Mouse (Mus musculus) gastrocnemius, adult 8-10 months (tissue): ENCODE measurements around the gene Wdfy2. TPM values are rescaled to one million over a fixed set of nuclear protein-coding genes. Genes with fewer than 3 reads are reported as not detected.
"Not testable (repeated sequence)": the region's sequence is repeated elsewhere in the genome, so short reads cannot be mapped to it uniquely, and the experiment has no call there.

Experiments used
- DNase-seq, 2 experiments: peaks; one replicate each; pipeline ENCODE4 v3.0.0; 2022; ENCODE audit warnings: low spot score in 2 of 2
- total RNA-seq, 4 experiments: library from RNA; stranded (reverse); gene quantifications; 2 replicates each; pipeline ENCODE4 v1.2.4; 2022

The Wdfy2 gene
- total RNA-seq, 4 experiments from 2014 or later: 5.9 to 6.4 (median 6.1) TPM

DNA sequence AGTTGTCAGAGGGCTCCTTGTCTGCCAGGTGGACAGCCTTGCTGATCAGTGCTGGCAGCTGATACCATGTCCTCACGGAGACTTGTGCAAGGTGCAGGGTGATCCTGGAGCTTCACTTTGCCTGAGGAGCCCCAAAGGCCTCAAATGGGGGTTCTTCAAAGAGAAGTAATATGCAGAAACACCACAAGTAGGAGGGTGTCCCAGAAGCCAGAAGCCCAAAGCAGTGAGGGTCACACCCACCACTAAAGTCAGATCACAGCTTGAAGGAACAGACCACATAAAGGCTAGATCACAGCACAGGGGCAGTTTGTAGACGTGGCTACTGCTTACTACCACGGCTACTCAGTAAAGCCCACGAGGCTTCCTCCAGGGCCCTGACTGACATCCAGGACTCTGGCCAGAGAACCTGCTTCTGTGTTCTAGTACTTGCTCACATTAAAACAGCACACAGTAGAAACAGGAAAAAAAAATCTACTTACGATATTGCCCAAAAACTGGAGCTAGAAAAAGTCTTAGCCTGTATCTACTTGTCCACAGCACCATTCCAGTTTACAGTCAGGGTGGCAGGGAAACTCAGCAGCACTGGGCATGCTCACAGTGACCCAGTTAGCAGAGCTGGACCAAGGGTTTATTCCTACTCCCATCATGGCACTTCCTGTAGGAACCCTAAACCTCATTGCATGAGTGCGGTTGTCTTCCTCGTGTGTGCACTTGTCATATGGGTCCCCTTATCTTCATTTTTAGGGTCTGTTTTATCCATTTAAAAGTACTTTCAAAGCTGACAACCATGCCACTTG lies 41.4 kb downstream of the Wdfy2 start:
- DNase-seq: no peak

DNA sequence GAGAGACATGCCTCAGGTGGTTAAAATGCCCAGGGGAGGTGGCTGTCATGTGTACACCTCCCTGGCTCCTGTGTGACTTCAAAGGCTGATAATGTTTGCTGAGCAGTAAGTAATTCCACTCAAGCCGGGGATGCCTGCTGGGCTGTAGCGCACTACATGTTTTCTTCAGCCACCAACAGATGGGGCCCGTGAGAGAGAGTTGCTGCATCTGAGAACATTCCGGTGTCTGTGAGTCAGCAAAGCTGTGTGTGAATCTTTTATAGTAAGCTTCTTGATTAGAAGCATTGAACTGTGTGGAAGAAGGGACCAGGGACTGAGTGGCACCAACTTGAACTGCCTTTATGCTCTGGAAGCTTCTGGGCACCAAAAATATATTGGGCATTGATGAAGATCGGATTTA lies 42.0 kb downstream of the Wdfy2 start:
- DNase-seq: peak; percentile 57 to 69

DNA sequence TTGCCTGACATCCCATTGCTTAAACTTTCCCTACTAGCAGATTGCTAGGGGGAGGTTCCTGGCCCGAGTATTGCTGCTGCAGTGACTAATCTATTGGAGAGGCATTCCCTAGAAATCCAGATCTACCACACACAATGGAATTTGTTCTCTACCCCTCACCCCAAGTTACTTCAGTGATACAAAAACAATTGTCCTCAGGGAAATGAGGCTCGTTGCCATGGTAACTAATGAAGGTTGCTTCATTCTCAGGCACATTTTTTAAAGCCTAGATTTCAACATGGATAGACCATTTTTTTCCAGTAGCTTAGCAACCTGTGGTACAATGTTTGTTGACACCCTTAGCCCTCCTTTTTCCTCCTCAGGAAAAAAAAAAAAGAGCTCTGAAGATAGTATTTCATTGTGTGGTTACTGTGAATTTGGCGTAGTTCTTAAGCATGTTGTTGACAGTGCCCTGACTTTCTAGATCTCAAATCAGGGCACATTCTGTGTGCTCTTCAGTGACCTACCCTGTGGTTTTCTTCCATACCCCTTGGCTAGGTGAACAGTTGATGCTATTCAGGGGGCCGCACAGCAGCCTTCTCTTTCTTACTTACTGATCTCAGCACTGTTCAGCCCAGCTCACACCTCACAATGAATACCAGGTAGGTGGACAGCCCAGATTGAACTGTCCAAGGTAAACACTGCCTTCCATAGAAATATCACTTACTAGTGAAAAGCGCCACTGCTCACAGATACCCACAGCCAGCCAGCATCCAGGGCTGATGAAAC lies 42.8 kb downstream of the Wdfy2 start:
- DNase-seq: peak; percentile 43 to 49

DNA sequence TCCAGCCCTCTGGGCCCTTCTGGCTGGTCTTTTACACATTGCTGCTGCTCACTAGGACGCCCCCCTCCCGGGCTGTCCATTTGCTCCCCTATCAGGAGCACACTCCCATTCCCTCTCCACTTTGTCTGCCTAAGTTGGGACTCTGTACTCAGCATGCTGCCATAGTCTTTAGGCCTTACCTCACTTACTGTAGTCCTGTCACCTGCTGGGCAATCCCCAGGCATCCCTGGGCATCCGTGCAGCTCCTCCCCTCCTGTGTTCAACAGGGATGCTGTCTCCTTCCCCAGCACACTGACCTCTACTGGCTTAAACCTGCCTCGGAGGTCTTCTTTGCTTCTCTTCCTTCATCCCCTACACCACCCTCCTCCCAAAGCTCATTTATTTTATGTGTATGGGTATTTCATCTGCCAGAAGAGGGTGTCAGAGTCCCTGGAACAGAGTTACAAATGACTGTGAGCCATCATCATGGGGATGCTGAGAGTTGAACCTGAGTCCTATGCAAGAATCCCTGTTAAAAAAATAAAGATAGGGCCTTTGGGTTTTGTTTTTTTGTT lies 44.7 kb downstream of the Wdfy2 start:
- no peak for DNase-seq

DNA sequence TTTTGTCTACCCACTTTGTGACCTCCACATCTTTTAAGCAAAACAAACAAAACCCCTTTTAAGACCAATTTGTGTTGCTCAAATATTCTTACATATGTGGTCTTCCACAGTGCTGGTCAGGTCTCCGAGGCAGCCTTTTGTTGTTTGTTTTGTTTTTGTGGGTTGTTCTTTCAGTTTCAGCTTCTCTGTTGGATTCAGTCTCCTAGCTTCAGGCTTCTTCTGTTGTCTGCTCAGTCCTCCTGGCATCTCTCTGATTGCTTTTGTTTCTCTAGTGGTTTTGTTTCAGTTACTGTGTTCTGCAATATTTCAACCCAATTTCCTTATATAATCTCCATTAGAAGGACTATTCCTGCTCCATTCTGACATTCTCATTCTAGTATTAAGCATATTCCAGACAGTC lies 46.1 kb downstream of the Wdfy2 start:
- no peak for DNase-seq

DNA sequence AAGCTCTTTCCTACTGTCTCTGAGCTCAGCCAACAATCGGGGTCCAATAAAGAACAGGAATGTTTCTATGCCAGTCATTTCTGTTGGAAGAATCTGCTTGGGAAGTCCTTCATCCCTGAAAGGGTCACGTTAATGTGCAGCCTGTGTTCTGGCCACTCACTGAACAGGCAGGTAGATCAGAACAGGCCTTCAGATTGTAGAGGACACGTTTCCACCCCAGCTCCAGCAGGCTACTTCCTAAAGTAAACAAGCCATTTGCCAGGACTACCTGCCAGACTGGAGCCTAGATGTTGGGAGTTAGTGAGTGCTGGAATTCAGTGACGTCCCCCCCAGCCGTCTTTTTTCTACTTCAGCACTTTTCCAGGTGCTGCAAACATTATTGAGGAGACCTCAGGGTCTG lies 46.7 kb downstream of the Wdfy2 start:
- DNase-seq: no peak

DNA sequence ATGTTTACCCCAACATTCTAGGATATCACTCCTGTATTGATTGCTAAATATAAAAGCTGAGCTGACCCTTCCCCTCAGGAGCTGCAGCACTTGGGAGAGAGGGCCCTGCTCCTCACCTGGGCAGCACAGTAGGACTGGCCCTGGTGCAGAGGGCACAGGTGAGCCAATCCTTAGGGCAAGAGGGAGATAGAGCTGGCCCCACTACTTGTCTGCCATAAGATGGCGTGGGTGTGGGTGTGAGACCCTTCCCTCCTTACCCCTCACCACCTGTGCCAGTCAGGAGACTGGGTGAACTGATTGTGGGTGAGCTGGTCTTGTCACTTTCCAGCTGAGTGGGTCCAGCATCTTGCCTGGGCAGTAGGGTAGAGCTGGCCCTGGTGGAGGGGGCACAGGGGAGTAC lies 47.2 kb downstream of the Wdfy2 start:
- DNase-seq: no peak

DNA sequence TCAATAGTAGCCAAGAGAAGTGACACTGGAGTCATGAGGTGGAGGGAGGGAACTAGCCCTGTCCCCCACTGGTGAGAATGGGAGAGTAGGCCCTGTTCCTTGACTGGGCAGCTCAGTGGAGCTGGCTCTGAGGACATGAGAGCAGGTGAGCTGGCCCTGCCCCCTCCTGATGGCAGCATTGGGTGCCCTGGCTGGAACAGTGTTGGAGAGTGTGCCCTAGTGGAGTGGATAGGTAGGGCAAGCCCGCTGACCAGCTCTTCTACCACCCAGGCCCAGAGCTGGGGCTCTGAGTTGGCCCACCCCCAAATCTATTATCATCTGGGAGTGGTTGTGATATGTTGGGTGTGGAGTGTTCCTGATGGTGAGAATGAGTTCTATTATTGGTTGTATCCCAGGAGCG lies 47.7 kb downstream of the Wdfy2 start:
- DNase-seq: no peak

DNA sequence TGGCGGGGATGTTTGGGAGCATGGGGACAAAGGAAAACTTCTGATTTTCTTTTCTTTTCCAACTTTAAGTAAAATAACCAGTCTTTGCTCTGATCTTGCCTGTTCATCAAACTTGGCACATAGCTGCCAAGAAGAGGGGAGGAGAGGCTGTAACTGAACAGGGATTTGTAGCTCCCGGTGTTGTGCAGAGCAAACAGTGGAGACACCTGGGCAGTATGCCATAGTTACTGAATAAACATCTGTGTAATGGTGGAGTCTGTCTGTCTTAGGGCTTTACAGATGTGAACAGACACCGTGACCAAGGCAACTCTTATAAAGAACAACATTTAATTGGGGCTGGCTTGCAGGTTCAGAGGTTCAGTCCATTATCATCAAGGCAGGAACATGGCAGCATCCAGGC lies 53.9 kb downstream of the Wdfy2 start:
- no peak for DNase-seq

DNA sequence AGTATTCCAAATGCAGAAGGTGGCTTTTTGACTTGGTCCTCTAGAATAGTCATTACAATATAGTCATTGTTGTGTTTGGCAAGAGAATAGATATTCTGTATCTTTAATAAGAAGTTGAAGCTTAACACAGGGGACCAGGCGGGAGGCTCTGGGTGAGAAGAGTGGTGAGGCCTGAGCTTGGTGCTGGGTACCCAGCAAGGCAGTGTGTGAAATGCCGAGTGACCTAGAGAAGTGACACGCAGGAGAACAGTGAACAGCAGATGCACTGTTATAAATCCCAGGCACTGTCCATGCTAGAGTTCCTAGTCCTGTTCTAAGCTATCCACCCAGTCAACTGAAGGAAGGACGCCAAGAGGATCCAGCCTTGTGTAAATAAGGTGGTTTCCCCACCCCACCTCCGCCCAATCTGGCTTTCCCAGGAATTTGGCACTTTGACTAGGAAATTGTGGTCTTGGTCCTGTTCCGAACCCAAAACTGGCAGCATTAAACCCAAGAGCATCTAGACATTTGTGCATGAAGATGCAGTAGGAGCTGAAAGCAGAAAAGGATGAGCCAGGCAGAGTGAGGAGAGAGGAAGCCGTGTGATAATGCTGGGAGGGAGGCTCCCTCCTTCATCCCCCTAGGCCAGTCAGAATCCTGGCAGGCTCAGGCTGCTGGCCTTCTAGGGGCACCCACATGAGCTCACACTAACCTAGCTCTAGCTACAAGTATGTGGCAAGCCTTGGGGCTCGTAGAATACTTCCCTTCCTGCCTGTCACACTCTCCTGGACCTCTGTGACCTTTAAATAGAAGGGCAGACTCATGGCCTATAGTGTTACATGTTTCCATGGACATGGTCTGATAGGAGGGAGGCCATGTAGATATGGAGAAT lies 55.5 kb downstream of the Wdfy2 start:
- peak in 1 of 2 experiments; percentile 26 for DNase-seq

DNA sequence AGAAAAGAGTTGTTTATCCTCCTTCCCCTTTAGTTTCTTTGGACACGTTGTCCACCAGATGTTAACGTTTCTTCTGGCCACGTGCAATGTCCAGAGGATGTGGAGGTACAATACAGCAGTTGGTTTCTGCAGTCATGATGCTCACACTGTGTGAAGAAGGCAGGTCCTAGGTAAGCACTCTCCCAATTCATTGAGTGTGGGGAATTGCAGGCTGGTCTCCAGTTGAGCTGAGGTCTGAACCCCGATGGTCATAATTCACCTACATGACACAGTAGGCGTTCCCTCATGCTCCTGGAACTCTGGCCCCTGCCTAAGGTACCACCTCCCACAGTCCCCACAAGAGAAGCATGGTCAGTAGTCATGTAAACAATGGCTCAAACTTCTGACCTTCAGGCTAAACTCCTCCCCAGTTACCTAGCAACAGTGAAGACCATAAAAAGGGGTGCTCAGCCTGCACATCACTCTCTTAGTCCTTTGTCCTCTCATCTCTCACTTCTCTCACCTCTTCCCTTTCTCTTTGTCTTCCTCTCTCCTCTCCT lies 56.2 kb downstream of the Wdfy2 start:
- not testable (repeated sequence) for DNase-seq

DNA sequence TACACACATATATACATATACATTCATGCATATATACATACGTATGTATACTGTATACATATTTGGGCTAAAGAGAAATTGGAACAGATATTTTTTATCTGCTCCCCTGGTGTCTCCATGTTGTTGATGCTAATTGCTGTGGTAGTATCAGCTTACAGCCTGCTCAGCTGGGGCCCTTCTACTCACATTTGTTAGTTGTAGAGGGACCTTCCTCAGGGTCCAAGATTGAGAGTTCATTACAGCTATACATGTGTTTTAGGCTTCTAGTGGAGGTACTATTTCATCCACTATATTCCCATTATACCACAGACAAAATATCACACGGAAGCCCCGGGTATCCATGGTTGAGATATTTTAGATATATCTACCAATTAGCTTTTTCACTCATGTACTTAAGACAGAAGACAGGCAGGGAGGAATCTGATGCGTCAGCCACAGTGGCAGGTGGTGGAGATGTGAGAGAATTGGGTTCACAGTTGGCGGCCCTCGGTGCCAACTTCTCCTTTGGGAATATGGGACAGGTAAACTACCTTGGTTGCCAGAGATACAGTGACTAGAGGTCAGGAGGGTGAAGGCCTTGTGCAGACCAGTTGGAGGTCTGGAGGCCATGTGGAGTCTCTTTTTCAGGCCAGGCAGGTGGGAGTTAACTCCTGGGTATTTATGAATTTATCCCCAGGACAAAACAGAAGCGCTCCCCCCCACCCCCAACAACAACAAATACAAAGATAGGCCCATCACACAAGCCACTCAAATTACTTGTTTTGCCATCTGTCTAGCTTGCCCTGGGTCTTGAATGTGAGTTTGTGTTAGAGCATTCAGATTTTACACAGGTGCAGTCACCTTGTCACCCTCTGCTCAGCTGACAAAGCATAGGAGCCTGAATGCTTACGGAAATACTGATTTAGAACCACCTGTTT lies 57.7 kb downstream of the Wdfy2 start:
- no peak for DNase-seq

DNA sequence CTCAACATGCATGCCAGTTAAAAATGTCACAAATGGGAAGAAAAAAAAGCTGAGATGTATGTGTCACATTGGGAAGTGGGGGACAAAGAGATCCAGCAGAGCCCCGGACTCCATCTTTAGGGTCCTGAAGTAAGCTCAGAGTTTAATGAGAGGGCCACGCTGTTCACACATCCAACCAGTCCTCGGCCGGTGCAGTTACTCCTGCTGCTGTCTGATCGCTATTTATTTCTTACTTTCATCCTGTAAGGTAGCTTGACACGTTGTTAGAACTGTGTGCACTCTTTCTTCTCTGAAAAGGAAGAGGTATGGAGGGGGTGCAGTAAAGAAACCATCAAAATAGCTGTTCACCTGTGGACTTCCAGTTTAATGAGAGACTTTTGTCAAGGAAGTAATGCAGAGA lies 60.6 kb downstream of the Wdfy2 start:
- no peak for DNase-seq

DNA sequence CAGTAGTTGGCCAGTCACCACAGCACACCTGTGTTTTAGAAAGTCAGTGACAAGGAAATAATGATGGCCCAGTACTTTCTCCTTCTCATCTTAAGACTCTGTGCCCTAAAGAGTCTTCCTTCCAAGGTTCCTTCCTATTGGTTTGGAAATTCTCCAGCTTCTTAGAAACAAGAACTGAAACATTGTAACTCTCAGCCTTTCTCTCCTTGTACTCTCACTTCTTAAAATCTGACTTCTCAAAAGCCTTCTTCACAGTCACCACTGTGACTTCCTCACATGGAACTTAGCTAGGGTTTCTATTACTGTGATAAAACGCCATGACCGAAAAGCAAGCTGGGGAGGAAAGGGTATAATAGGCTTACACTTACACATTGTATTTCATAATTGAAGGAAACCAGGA lies 70.4 kb downstream of the Wdfy2 start:
- no peak for DNase-seq

DNA sequence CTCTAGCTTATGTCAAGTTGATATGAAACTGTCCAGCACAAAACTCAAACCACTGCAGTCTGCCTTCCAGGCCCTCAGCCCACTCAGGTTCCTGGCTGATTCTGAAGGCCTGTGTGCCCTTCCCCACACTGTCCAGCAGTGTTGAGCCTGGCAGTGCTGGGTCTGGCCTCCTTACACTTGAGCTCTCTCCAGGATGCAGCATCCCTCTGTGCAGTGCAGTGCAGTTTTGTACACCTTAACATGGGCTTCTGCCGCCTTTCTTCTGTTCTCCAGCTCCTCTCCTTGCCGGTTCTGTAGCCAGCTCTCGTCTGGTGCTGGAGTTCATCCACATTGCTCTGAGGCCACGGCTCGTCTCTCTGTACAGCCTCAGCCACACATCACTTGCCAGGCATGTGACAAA lies 71.1 kb downstream of the Wdfy2 start:
- DNase-seq: no peak

DNA sequence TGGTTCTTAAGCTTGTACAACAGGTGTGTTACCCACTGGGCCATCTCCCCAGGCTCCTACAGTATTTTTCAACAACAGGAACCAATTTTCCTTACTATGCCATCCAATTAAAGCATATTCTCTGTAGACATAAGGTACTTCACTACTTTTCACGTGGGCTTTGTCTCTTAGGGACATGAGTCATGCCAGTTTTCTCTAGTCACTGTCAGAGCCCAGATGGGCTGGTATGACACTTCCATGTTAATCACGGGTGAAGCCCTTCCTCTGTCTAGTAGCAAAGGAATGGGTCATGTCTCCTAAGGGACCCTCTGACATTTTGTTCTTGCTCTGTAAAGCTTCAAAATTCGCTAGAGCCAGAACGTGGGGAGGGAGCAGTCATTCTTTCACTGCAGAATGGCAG lies 73.4 kb downstream of the Wdfy2 start:
- no peak for DNase-seq

DNA sequence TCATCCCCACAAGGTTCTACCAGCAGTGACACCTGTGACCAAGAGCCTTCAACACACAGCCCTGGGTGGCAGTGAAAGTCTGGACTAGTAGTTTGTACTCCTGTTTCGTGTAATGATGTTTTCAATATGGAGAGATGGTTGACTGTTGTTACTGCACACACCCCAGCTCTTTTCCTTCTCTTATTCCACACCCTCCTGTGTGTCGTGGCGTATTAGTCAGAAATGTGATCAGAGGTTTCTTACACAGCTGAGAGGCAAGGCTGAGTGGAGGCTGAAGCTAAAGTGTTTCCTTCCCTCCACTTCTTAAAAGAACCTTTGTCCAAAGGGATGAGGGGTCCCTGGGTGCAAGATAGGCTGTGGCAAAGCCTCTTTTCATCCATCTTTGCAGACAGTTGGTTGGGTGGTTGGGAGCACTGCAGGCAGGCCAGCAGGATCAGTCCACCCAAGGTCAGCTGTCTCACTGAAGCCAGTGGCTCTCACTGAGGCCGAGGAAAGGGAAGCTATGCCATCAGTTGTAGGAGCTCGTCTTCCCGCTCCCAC lies 77.7 kb downstream of the Wdfy2 start:
- no peak for DNase-seq

DNA sequence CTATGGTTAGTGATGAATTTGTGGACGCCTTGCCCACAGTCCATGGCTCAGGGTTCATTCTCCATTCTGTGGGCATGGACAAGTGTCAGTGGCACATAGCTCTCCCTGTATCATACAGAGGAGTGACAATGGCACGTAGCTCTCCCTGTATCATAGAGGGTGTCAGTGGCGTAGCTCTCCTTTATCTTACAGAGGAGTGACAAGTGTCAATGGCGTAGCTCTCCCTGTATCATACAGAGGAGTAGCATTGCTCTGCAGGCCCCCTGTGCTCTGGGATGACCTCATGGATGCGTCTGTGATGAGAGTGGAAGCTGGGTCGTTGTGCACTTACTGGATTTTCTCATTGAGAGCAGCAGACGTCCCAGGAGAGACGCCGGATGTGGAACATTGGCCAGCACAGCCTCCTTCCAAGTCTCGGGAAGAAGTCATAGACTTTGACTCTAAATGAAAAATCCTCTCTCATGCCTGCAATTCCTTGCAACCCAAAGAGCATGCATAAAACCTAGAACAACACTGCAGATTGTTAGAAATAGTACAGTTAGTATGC lies 79.1 kb downstream of the Wdfy2 start:
- peak in 1 of 2 experiments; percentile 31 for DNase-seq

DNA sequence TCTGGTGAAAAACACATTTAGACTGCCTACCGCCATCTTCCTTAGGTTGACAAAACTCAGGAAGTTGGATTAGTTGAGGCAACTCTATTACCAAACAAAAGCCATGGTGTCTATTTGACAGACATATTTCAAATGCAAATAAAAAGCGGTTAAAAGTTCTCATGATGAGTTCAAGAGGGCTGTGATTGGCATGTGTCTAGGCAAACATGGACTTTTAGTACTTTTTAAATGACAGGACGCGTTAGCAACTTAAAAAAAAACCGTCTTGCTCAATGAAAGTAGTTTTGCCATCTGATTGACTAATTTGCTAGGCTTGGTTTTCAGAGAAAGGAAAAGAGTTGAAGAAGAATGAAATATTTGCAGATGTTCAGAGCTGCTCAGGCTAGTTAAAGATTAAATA lies 83.9 kb downstream of the Wdfy2 start:
- no peak for DNase-seq

DNA sequence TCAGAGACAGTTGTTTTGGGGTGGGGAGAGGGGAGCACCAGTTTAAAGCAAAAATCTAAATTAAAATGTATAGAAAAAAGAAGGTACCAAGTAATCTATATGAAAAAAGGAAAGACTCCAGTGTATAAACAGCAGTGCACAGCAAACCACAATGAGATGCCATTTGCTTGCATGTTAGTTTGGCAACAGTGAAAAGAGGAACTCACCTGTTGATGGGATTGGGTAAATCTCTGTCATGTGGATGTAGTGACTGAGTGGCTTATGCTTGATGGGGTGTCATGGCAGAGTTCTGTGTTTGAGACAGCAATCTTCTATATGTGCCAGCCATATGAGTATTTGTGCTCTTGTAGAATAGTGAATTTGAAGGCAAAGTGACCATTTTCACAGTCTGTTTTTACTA lies 85.2 kb downstream of the Wdfy2 start:
- DNase-seq: no peak
